Mouse (Mus musculus): ENCODE measurements around the gene Anks1b. TPM values are rescaled to one million over a fixed set of nuclear protein-coding genes. Genes with fewer than 3 reads are reported as not detected.

The Anks1b gene
- polyA plus RNA-seq, 1 experiment from 2014 or later, result 0.25 TPM

GRCm38 (mm10) chr10:90803112-90803511 lies 929.8 kb downstream of the Anks1b start:
- Histone ChIP-seq H3K4me3 (replicated peaks) (no peak overlapping the region), H3K4me1 (replicated peaks) (no peaks in the 10 kb centered on the region), H3K9me3 (replicated peaks) (no peaks in the 10 kb centered on the region), H3K36me3 (no peaks in the 10 kb centered on the region), H3K27ac (no peak overlapping the region), H3K4me2 (no peak overlapping the region), H3K27me3 (no peaks in the 10 kb centered on the region), H3K9ac (no peak overlapping the region)
- DNase-seq, result no peak
- 44% methylated on average over 6 of the region's 6 CpGs for WGBS (ENCODE audit: insufficient replicate concordance)
- ATAC-seq (ENCODE audit: low read depth), result no peak

- Histone ChIP-seq H3K4me1 (replicated peaks) (no peaks in the 10 kb centered on the region), H3K27ac (no peak overlapping the region), H3K9ac (no peak overlapping the region), H3K9me3 (replicated peaks) (no peaks in the 10 kb centered on the region), H3K36me3 (no peaks in the 10 kb centered on the region), H3K4me3 (replicated peaks) (no peak overlapping the region), H3K27me3 (no peaks in the 10 kb centered on the region), H3K4me2 (no peak overlapping the region)
- WGBS (ENCODE audit: insufficient replicate concordance), result 18% methylated on average over 4 of the region's 4 CpGs
- no peak for ATAC-seq (ENCODE audit: low read depth)
- DNase-seq, result no peak
Observed at GRCm38 (mm10) chr10:90804602-90805095, 931.3 kb downstream of the Anks1b start.

- H3K9me3 ChIP-seq (replicated peaks), result no peaks in the 10 kb centered on the region
- no peak overlapping the region for H3K4me2 ChIP-seq
- H3K27me3 ChIP-seq, result no peaks in the 10 kb centered on the region
- H3K4me3 ChIP-seq (replicated peaks), result no peak overlapping the region
- DNase-seq (no peak), ATAC-seq (ENCODE audit: low read depth) (no peak)
- H3K27ac ChIP-seq, result no peak overlapping the region
- H3K9ac ChIP-seq, result no peak overlapping the region
- no peaks in the 10 kb centered on the region for H3K4me1 ChIP-seq (replicated peaks)
- H3K36me3 ChIP-seq, result no peaks in the 10 kb centered on the region
- 63% methylated on average over 8 of the region's 8 CpGs for WGBS (ENCODE audit: insufficient replicate concordance)
Observed at GRCm38 (mm10) chr10:90808616-90809310, 935.5 kb downstream of the Anks1b start.

DNA sequence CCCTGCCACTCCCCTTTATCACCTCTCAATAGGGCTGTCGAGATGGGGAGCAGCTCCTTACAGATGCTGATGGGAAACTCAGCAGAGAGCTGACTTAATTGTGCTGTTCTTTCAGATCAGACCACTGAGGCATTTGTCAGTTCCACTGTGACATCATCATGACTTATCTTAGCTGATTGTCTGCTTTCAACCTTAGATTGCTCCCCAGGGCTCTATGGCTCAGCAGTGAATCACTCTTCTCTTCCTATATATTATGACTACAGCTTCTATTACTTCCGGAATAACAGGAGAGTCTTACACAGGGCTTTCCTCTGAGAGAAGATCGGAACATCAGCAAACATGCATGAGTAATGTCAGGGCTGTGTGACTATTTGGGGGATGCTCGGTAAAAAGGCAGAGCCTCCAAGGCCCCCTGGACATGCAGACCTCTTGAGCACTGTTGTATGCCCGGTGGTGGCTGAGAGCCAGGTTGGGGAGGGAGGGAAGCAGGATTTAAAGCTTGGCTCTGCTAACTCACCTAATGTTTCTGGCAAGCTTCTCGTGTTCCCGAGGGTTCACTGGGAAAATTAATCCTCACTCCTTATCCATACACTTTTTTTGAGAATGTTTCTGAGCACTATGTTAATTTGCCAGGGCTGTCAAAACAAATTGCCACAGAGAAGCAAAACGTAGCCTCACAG lies 936.7 kb downstream of the Anks1b start:
- no peak overlapping the region for H3K27ac ChIP-seq
- H3K4me1 ChIP-seq (replicated peaks), result no peaks in the 10 kb centered on the region
- no peak overlapping the region for H3K9ac ChIP-seq
- H3K27me3 ChIP-seq, result no peaks in the 10 kb centered on the region
- no peaks in the 10 kb centered on the region for H3K9me3 ChIP-seq (replicated peaks)
- H3K4me3 ChIP-seq (replicated peaks), result no peak overlapping the region
- 31% methylated on average over 8 of the region's 8 CpGs for WGBS (ENCODE audit: insufficient replicate concordance)
- H3K36me3 ChIP-seq, result no peaks in the 10 kb centered on the region
- ATAC-seq (ENCODE audit: low read depth) (no peak), DNase-seq (no peak)
- no peak overlapping the region for H3K4me2 ChIP-seq

GRCm38 (mm10) chr10:90811446-90811845 lies 938.1 kb downstream of the Anks1b start:
- ATAC-seq (ENCODE audit: low read depth), result no peak
- no peak for DNase-seq
- Histone ChIP-seq H3K27me3 (no peaks in the 10 kb centered on the region), H3K4me3 (replicated peaks) (no peak overlapping the region), H3K9me3 (replicated peaks) (no peaks in the 10 kb centered on the region), H3K36me3 (no peaks in the 10 kb centered on the region), H3K4me2 (no peak overlapping the region), H3K4me1 (replicated peaks) (no peaks in the 10 kb centered on the region), H3K27ac (no peak overlapping the region), H3K9ac (no peak overlapping the region)
- WGBS (ENCODE audit: insufficient replicate concordance), result 55% methylated on average over 4 of the region's 4 CpGs

- no peak overlapping the region for H3K4me3 ChIP-seq (replicated peaks)
- H3K9me3 ChIP-seq (replicated peaks), result no peaks in the 10 kb centered on the region
- H3K27me3 ChIP-seq, result no peaks in the 10 kb centered on the region
- H3K4me2 ChIP-seq, result no peak overlapping the region
- no peaks in the 10 kb centered on the region for H3K4me1 ChIP-seq (replicated peaks)
- H3K9ac ChIP-seq, result no peak overlapping the region
- 80% methylated on average over 5 of the region's 5 CpGs for WGBS (ENCODE audit: insufficient replicate concordance)
- DNase-seq, result no peak
- no peak for ATAC-seq (ENCODE audit: low read depth)
- H3K36me3 ChIP-seq, result no peaks in the 10 kb centered on the region
- no peak overlapping the region for H3K27ac ChIP-seq
Observed at GRCm38 (mm10) chr10:90813326-90813725, 940.0 kb downstream of the Anks1b start.

DNA sequence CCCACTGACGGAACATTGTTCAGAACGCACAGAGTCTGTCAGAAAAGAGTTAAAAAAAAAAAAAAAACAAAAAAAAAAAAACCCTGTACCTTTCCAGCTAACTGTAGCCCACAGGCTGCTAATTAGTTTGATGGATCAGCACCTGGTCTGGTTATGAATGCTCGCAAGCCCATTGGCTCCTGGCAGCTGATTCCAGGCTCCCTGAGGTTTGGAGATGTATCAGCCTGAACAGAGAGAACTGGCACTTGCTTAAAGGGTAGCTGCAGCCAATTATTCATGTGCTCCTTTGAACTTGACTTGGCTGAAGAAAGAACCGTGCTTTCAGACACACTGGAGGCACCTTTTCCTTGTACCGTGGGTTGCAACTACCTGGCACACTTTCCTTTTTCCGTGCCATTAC lies 941.1 kb downstream of the Anks1b start:
- no peaks in the 10 kb centered on the region for H3K36me3 ChIP-seq
- no peaks in the 10 kb centered on the region for H3K4me1 ChIP-seq (replicated peaks)
- H3K9ac ChIP-seq, result no peak overlapping the region
- no peaks in the 10 kb centered on the region for H3K27me3 ChIP-seq
- no peak overlapping the region for H3K4me2 ChIP-seq
- DNase-seq, result no peak
- no peak for ATAC-seq (ENCODE audit: low read depth)
- H3K9me3 ChIP-seq (replicated peaks), result no peaks in the 10 kb centered on the region
- no peak overlapping the region for H3K4me3 ChIP-seq (replicated peaks)
- 68% methylated on average over 6 of the region's 6 CpGs for WGBS (ENCODE audit: insufficient replicate concordance)
- H3K27ac ChIP-seq, result no peak overlapping the region

GRCm38 (mm10) chr10:90818246-90818937 lies 945.1 kb downstream of the Anks1b start:
- no peak overlapping the region for H3K27ac ChIP-seq

DNA sequence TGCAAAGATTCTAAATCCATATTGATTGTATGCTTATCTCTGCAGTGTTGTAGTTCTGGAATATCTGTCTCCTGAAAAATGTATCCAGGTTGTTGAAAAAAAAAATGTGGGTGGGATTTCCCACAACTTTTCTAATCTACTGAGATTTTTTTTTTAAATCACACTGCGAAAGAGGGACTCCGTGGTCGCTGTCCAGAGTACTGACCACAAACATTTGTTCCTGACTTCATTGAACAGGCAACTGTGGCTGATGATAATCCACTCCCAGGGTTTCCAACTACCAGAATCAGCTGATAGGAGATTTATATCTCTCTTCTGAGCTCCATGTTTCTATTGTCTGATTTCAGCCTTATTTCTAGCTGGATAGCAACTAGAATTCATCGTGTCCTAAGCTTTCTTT lies 950.1 kb downstream of the Anks1b start:
- Histone ChIP-seq H3K9ac (no peak overlapping the region), H3K4me2 (no peak overlapping the region), H3K4me3 (replicated peaks) (no peak overlapping the region), H3K9me3 (replicated peaks) (no peaks in the 10 kb centered on the region), H3K27me3 (peaks cover 19% of the 10 kb centered on the region), H3K36me3 (no peaks in the 10 kb centered on the region), H3K27ac (no peak overlapping the region), H3K4me1 (replicated peaks) (no peaks in the 10 kb centered on the region)
- DNase-seq, result no peak
- WGBS (ENCODE audit: insufficient replicate concordance), result 13% methylated on average over 4 of the region's 4 CpGs
- no peak for ATAC-seq (ENCODE audit: low read depth)

More at GRCm38 (mm10) chr10:90818246-90818937, 945.1 kb downstream of the Anks1b start:
- H3K36me3 ChIP-seq, result no peaks in the 10 kb centered on the region
- H3K4me3 ChIP-seq (replicated peaks), result no peak overlapping the region
- no peaks in the 10 kb centered on the region for H3K9me3 ChIP-seq (replicated peaks)
- H3K4me2 ChIP-seq, result no peak overlapping the region
- no peaks in the 10 kb centered on the region for H3K4me1 ChIP-seq (replicated peaks)
- ATAC-seq (ENCODE audit: low read depth), result no peak
- no peak for DNase-seq
- no peaks in the 10 kb centered on the region for H3K27me3 ChIP-seq
- WGBS (ENCODE audit: insufficient replicate concordance), result 50% methylated on average over 10 of the region's 10 CpGs
- no peak overlapping the region for H3K9ac ChIP-seq

- WGBS (ENCODE audit: insufficient replicate concordance), result 46% methylated on average over 2 of the region's 2 CpGs
- Histone ChIP-seq H3K9ac (no peak overlapping the region), H3K9me3 (replicated peaks) (no peaks in the 10 kb centered on the region), H3K36me3 (no peaks in the 10 kb centered on the region), H3K4me2 (no peak overlapping the region), H3K4me1 (replicated peaks) (peaks cover 3% of the 10 kb centered on the region; the same call in 1 of the 2 replicates), H3K27ac (no peak overlapping the region), H3K4me3 (replicated peaks) (no peak overlapping the region), H3K27me3 (peaks cover 32% of the 10 kb centered on the region)
- DNase-seq (no peak), ATAC-seq (ENCODE audit: low read depth) (no peak)
Observed at GRCm38 (mm10) chr10:90824692-90825091, 951.4 kb downstream of the Anks1b start.

DNA sequence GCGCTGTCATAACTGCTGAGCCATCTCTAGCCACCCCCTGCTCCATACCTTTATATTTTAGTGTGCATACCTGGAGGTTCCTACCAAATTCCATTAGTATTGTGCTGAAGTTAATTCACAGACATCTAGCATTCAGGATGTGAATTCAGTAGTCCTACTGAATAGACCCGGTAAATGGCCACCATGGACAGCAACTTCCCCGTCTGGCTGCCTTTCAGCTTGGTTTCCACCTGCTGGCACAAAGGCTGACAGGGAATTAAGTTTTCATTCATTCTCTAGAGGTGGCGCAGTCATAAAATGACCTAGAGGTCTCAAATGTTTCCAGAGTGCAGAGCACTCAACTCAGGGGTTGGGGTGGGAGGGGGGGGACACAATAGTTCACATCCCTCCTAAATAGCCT lies 953.6 kb downstream of the Anks1b start:
- no peak for DNase-seq
- H3K9ac ChIP-seq, result no peak overlapping the region
- no peaks in the 10 kb centered on the region for H3K9me3 ChIP-seq (replicated peaks)
- H3K36me3 ChIP-seq, result no peaks in the 10 kb centered on the region
- peaks cover 3% of the 10 kb centered on the region; the same call in 1 of the 2 replicates for H3K4me1 ChIP-seq (replicated peaks)
- WGBS (ENCODE audit: insufficient replicate concordance), result 16% methylated on average over 4 of the region's 4 CpGs
- ATAC-seq (ENCODE audit: low read depth), result no peak
- no peak overlapping the region for H3K4me2 ChIP-seq
- no peak overlapping the region for H3K27ac ChIP-seq
- H3K4me3 ChIP-seq (replicated peaks), result no peak overlapping the region
- H3K27me3 ChIP-seq, result peaks cover 54% of the 10 kb centered on the region

Data from liver, embryonic 13.5 days (tissue).